Mouse (Mus musculus) brain, embryonic 18.5 days (tissue): ENCODE data around the gene Fanca.
"Not testable (repeated sequence)": the region's sequence is repeated elsewhere in the genome, so short reads cannot be mapped to it uniquely, and the experiment has no call there.

Source experiments
- DNase-seq: peaks from one replicate; pipeline ENCODE4 v3.0.0-alpha.2; 2012; ENCODE audit warnings: low read depth, low spot score

The Fanca gene

DNA sequence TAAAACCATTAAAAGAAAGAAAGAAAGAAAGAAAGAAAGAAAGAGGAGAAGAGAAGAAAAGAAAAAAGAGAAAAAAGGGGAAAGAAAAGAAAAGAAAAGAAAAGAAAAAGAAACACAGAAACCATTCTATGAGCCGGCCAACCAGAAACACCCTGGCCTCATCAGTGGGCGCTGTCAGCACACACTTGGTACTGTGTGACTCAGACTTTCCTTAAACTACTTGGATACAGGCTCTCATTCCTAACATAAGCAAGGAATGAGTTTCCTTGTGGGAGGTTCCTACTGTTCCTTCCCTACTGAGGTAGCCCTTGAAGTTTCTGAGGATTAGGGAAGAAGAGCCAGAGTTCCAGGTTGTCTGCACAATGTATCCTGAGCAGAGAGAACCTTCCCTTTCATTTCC is 12.9 kb upstream of the Fanca start:
- DNase-seq, result no peak

DNA sequence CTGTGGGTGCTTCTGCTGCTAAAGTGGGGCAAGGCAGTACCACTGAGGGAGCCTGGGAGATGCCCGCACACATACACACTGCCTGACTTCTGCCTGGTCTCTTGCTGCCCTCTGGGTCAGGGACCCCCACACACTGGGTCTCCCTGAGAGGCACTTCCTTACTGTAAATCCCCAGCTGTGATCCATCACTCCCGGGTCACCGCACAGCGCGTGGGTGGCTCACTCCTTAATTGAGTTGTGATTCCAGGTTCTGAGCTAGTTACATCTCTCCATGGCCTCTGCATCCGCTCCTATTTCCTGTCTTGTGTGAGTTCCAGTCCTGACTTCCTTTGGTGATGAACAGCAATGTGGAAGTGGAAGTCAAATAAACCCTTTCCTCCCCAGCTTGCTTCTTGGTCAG is 12.3 kb upstream of the Fanca start:
- DNase-seq, result no peak

DNA sequence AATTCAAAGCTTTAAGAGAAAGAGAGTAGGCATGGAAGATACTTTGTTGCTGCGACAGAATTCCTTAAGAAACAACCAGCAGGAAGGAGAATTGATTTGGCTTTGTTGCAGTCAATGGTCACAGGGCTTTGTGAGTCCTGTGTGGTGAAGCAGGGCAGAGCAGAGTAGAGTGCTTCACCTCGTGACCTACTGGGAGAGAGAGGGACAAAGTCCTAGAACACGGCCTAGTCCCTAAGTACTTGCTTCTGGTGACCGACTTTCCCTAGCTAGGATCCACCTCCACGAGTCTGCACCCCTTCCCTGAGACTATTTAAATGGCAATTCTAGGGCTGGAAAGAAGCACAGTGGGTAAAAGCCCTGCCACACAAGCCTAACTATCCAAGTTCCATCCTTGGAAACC is 11.6 kb upstream of the Fanca start:
- no peak for DNase-seq

DNA sequence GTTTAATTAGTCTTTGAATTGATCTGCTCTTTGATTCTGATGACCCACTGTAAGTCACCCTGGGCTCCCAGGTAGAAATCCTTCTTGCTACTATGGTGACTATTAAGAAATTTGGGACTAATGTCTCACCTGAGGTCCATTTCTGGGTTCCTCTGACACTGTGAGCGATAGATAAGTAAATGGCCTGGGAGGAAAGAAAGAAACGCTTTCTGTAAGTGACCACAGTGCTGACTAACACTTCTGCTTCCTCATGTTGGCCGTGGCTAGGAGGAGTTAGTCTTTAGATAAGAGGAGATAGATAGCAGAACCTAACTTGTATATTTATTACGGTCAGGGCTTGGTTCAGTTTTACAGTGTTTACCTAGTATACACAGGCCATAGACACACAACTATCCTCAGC is 11.0 kb upstream of the Fanca start:
- DNase-seq, result no peak

GRCm38 (mm10) chr8:123328552-123328951 is 10.2 kb upstream of the Fanca start:
- no peak for DNase-seq

DNA sequence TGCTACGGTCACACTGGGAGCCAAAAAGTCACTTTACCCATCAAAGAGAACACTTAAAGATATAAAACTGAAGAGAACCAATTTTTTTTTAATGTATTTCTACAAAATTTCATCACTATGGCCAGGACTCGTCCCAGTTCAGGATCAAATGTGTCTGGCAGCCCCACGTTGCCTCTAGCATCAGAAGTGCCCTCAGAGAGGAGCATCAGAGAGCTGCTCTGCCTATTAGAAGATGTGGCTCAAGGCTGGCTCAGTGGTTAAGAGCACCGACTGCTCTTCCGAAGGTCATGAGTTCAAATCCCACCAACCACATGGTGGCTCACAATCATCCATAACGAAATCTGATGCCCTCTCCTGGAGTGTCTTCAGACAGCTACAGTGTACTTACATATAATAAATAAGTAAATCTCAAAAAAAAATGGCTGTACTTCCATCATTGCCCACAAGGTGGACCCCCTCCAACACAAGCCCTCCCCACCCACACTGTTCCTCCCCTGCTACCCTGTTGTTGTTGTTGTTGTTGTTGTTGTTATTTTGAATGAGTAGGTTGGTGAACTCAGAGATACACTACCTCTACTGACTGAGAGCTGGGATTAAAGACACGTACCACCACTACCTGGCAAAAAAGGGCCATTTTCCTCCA is 1.3 kb upstream of the Fanca start:
- no peak for DNase-seq

DNA sequence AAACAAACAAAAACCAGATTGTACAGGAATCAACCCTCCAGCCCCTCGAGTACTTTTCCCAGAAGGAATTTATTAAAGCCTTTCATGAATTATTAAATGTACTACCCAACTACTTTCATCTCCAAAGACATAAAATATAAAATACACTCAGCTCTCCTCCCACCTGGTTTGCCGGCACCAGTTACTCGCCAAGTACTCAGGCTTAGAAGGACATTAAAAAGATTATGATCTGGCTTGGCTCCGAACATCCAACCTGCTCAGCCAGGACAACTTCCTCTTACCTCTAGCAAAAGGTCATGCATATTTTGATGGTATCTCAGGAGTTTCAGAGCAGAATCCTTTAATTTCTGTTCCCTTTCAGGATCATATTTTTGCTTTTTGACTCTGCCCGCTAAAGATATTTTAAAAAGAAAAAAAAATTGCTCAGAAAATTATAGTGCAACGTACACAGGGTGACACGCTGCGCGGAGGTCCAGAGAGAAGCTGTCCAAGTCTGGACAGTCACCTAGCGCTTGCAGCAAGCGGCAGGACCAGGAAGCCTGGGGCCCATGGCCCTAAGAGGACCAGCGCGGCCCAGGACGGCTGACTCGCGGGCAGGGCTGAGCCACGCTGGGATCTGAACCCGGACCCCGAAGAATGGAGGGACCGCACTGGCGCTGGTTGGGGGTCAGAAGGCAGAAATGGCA is 452 bp downstream of the Fanca start:
- DNase-seq, result no peak

GRCm38 (mm10) chr8:123308738-123309137 is 9.6 kb downstream of the Fanca start:
- no peak for DNase-seq

DNA sequence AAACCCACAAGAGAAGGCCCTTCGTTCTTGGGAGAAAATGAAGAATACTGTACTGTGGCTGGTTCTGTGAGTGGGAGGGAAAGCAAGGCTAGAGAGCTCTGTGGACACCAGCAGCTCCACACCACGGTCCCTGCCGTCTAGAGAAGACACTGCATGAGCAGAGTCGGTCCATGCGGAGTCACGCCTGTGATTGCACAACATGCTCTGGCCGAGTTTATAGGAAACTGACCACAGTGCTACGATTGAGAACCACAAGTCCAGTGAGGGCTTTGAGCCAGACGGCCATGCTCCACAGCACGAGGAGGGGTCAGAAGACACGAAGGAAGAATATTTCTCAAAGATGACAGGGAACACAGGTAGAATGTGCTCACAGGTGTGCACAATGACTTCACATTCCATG is 20.1 kb downstream of the Fanca start:
- no peak for DNase-seq

DNA sequence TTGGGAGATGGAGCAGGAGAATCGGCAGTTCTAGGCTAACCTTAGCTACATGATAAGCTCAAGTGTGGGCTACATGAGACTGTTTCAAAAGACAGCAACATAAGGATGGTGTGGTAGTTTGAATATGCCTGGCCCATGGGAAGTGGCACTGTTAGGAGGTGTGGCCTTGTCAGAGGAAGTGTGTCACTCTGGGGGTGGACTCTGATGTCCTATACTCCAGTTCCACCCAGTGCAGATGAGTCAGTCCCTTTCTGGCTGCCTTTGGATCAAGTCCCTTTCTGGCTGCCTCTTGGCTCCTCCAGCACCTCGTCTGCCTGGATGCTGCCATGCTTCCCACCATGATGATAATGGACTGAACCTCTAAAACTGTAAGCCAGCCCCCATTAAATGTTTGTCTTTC is 25.6 kb downstream of the Fanca start:
- no peak for DNase-seq

DNA sequence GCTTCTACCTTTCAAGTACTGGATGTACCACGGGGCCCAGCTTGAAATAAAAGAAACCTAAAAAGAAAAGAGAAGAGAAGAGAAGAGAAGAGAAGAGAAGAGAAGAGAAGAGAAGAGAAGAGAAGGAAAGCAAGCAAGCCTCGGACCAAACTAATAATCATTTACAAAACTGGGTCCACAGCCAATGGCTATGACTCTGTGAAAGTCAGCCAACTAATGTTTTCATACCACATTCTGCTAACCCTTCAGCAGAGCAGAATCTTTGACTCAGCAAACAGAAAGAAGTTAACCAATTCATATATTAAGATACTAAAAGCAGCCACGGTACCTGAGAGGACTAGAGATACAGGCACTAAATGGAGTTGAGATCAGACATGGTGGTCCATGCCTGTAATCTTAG is 26.1 kb downstream of the Fanca start:
- DNase-seq, result no peak

- DNase-seq, result no peak
Measured at GRCm38 (mm10) chr8:123291716-123292115, 26.7 kb downstream of the Fanca start.

DNA sequence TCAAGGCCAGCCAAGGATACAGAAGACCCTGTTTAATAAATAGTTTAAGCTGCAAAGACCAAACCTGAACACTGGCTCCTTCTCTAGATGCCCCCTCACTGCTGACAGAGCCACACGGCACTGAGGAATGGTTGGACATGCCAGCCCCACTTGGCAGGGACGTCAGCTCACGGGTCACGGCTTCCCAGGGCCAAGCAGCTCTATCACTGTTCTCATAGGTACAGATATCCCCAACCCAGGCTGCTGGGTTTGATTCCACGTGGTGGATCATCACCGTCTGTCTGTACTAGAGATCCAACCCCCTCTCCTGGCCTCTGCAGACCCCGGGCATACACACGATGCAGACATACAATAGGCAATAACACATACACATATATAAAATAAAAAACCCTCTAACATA is 27.7 kb downstream of the Fanca start:
- DNase-seq, result no peak

DNA sequence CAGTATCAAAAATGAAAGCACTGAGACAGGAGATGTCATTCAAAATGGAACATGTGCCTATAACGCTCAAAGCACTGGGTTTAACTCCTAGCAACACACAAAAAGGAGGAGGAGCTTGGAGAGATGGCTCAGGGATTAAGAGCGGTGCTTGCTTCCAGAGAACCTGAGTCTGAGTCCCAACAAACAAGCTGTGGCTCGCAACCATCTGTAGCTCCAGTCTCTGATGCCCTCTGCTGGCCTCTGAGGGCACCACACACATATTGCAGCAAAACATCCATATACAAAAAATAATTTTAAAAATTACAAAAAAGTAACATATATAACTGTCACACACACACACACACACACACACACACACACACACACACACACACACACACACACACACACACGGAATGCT is 28.2 kb downstream of the Fanca start:
- no peak for DNase-seq

- no peak for DNase-seq
Measured at GRCm38 (mm10) chr8:123287362-123287761, 31.0 kb downstream of the Fanca start.

GRCm38 (mm10) chr8:123284493-123284892 is 33.9 kb downstream of the Fanca start:
- no peak for DNase-seq

GRCm38 (mm10) chr8:123283991-123284390 is 34.4 kb downstream of the Fanca start:
- no peak for DNase-seq

DNA sequence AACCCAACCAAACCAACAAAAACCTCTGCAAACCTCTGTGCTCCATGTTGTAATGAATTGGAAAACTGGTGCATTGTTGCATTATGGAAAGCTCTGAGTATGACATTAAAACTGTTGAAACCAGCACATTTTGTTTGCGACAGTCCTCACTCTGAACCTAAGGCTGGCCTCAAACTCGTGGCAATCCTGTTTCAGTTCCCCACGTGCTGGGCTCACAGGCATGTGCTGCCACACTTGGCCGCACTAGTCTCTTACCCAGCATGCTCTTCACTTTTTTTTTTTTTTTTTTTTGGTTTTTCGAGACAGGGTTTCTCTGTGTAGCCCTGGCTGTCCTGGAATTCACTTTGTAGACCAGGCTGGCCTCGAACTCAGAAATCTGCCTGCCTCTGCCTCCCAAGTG is 35.4 kb downstream of the Fanca start:
- not testable (repeated sequence) for DNase-seq

- no peak for DNase-seq
Measured at GRCm38 (mm10) chr8:123280302-123281094, 37.9 kb downstream of the Fanca start.

- no peak for DNase-seq
Measured at GRCm38 (mm10) chr8:123279828-123280227, 38.5 kb downstream of the Fanca start.

GRCm38 (mm10) chr8:123278445-123278844 is 39.9 kb downstream of the Fanca start:
- DNase-seq, result no peak

DNA sequence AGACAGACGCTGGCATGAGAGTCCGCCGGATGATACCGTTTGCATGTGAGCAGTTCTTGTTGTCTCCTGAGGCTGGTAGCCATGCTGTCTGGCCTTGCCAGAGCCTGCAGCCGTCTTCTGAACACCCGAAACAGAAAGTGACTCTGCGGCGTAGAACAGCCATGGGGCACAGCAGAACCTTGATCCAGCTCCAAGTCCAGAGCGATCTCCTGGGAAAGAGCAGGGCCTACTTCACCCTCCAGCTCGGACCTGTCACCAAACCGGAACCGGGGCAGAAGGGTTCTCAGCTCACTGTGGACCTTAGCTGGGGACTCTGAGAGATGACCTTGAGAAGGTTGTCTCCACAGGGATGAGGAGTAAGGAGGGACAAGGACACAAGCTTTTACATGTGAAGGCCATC is 43.3 kb downstream of the Fanca start:
- DNase-seq, result no peak

DNA sequence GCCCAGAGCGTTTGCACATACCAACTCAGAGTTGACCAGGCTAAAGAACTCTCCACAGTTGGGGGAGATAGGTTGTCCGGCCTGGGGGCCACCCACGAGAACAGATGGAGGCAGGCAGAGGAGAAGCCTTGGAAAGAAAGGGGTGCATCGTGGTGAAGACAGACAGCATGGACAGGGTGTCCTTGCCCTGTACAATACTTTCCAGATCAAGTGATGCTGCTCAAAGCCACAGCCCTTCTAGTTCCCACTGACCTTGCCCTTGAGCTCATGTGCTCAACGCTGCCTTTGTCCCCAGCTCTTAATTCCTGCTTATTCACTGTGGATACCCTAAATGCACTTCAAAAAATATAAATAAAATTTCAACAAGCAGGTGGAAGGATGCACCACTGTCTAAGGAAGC is 43.9 kb downstream of the Fanca start:
- no peak for DNase-seq
